Mouse (Mus musculus): ENCODE data around the gene Dnaic2.

Dnaic2 gene

GRCm38 (mm10) chr11:114745134-114745533, 17.9 kb downstream of the Dnaic2 start:
- peak; percentile 96 for DNase-seq (ENCODE audit: low spot score in 2 of 2)

DNA sequence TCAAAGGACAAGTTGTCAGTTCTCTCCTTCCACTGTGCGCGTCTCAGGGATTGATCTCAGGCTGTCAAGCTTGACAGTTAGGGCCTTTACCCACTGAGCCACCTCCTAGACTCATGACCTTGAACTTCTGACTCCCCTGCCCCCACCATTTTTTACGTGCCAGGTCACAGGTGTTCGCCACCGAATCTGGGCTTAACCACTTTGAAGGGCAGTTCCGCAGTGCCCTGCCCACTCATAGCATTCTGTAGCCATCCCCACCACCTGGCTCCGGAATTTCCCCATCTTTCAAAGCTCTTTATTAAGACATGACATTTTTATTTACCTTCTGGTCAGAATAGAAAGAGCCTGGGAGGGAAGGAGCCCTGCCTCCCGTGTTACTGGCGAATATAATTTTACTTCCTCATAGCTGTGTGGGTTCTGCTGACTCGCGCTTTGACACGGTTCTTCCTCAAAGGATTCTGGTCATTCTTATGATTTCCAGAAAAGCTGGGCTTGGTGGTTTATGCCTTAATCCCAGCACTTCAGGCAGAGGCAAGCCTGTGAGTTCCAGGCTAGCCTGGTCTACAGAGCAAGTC, 20.4 kb downstream of the Dnaic2 start:
- no peak for DNase-seq (ENCODE audit: low spot score in 2 of 2)

GRCm38 (mm10) chr11:114764820-114765818, 37.9 kb downstream of the Dnaic2 start, which contains the start of gene Kif19a:
Gene Kif19a, plus strand, starts transcription at chr11:114765388.
- DNase-seq (ENCODE audit: low spot score in 2 of 2), result no peak

DNA sequence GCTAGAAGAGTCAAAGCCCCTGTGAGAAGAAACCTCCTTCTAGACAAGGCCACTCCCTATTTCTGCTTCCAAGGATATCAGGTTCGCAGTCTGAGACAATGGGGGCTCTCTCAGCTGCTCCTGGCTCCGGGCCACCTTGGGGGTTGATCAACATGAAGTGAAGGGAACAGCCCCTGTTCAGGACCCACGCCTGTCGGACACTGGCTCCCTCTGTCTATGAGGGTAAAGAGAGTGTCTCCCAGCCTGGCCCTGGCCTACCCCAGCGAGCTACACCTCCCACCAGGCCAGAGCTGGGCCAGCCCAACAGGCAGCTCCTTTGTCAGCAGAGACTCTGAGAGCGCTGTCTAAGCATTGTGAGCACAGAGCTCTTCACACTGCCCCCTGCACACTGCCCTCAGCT, 42.7 kb downstream of the Dnaic2 start:
- no peak for DNase-seq (ENCODE audit: low spot score in 2 of 2)

- no peak for DNase-seq (ENCODE audit: low spot score in 2 of 2)
Measured at GRCm38 (mm10) chr11:114771896-114772295, 44.7 kb downstream of the Dnaic2 start.

- DNase-seq (ENCODE audit: low spot score in 2 of 2), result no peak
Measured at GRCm38 (mm10) chr11:114780076-114780475, 52.9 kb downstream of the Dnaic2 start.

DNA sequence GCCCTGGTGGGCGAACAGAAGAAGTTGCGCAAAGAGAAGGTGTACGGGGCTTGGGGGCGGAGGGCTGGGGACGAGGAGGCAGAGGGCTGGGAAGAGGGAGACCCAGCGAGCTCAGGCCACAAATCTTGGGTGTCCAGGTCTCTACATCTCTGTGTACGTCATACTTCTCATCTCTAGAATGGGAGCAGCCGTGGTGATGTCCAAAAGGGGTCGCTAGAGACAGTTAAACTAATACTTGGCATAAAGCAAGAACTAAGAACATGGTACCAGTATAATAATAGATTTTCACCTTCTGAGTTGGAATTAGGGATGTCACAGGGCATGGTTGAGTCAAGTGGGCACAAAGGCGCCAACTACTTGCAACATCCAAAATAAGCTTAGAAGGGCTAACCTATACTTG, 58.7 kb downstream of the Dnaic2 start:
- no peak for DNase-seq (ENCODE audit: low spot score in 2 of 2)

DNA sequence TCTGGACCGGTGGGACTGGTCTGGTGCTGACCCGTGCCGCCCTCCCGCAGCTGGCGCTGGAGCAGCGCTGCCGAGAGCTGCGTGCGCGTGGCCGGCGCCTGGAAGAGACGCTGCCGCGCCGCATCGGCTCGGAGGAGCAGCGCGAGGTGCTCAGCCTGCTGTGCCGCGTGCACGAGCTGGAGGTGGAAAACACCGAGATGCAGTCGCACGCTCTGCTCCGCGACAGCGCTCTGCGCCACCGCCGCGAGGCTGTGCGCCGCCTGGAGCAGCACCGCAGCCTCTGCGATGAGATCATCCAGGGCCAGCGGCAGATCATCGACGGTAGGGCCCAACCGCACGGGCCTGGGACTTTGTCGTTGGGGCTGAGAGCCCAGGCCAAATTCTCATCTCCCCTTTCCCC, 59.1 kb downstream of the Dnaic2 start:
- peak in 1 of 2 experiments; percentile 47 for DNase-seq (ENCODE audit: low spot score in 2 of 2)

DNA sequence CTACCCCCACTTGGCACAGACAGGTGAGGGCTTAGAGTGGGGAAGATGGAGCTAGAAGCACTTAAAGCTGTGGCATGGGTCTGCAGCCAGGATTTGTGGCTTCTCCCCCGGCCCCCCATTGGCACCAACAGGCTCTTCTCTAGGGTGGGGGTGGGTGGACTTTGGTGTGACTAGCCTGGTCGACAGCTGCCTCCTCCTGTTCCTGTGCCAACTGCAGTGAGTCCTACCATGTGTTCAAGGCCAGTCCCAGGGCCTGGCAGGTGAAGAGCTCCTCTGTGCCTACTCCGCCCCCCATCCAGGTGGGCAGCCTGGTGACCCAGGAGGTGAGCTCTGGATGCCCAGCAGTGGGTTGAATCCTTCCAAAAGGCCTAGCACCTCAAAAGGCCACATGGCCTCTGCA, 60.4 kb downstream of the Dnaic2 start:
- DNase-seq (ENCODE audit: low spot score in 2 of 2), result no peak

GRCm38 (mm10) chr11:114789061-114789714, 62.0 kb downstream of the Dnaic2 start:
- peak; percentile 68 to 74 for DNase-seq (ENCODE audit: low spot score in 2 of 2)

DNA sequence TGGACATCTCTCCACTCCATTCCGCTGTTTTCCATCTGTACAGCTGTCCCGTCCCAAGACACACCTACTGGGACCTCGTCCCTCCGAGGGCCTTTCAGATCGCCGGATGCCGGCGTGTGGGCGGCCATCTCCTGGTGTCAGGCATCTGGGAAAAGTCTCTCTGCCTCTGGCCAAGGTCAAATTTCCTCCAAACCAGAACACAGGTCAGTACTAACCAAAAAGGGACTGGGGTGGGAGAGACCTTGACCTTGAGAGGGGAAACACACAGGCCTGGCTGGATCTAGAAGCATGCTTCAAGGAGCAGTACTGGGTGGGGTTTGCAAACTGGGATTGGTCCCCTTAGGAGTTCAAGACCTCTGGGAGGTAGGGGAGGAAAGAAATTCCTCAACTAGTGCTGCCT, 62.5 kb downstream of the Dnaic2 start:
- DNase-seq (ENCODE audit: low spot score in 2 of 2), result no peak

DNA sequence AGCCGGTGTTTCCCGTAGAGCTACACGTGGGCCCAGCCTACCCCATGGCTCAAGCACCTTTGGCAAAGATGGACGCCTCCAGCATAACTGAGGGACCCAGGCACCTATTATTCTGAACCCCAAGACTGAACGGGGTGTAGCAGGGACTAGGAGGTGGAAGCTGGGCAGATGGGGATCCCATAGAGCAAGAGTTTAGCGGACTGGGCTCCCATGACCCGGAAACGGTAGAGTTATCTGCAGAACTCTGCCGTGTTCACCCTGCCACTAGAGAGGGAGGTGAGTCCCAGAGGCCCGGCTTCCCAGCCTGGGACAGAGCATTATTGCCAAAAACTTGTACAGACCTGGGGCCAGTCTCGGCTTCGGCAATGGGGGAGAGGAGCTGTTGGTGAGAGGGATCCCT, 63.0 kb downstream of the Dnaic2 start:
- DNase-seq (ENCODE audit: low spot score in 2 of 2), result no peak

DNA sequence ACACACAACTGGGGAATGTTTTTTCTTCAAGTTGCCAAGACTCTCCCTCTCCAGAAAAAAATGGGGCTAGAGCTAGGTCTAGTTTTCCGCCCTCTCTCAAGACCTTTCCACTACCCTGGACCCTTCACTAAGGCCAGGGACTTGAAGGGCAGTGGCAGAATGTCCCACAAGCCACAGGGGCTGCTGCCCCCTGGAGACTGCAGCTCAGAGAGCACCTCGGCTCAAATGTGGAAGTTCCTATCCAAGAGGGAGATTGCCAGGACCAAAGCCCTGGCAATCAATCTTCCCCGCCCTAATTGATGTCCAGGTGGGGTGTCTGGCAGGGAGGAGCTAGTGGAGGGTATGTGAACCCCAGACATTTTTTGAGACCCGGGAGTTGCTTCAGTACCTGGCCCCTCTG, 63.6 kb downstream of the Dnaic2 start:
- DNase-seq (ENCODE audit: low spot score in 2 of 2), result no peak

- no peak for DNase-seq (ENCODE audit: low spot score in 2 of 2)
Measured at GRCm38 (mm10) chr11:114791351-114791889, 64.2 kb downstream of the Dnaic2 start.

DNA sequence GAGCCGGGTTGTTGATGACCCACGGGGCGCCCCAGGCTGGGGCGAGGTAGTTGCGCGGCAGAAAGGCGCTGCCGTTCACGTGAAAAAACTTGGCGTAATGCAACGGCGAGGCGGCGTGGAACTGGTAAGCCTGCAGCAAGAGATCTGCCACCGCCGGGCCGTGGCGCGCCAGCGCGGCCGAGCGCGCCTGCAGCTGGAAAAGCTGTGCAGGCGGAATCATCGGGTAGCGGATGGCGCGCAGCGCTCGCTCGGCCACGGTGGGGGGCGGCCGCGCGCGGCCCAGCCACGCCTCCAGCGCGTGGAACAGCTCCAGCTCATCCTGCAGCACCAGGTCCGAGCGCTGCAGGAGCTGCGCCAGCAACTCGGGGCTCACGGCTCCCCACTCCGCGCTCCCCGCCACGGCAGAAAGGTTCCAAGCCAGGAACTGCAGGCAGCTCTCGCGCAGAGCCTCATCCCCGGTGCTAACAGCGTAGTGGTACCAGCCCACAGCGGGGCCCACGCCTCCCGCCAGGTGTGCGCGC, 64.7 kb downstream of the Dnaic2 start:
- peak in 1 of 2 experiments; percentile 38 for DNase-seq (ENCODE audit: low spot score in 2 of 2)

DNA sequence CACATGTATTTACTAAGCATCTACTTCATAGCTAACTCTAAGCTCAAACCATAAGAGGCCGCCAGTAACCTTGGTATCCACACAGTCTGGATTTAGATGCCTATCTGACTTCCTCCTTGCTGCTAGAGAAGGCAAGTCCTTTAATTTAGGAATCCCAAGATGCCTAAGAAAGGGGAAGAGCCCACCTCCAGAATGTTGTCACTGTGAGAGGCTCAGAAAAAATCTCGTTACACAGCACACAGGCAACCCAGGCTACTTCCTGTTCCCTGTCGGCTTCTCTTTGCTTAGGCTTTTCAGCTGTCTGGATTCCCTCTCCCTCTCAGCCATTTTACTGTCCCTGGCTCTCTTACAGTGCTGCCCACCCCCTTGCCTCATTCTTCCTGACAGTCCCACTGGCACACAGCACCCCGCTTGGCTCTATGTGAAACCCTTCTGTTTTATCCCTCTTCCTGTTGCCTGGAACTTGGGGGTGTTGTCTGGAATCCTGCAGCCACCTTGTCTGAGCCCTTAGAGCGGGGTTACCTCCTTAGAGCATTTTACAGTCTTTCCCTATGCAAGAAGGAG, 65.8 kb downstream of the Dnaic2 start:
- DNase-seq (ENCODE audit: low spot score in 2 of 2), result no peak

- DNase-seq (ENCODE audit: low spot score in 2 of 2), result no peak
Measured at GRCm38 (mm10) chr11:114793868-114794545, 66.8 kb downstream of the Dnaic2 start.

- no peak for DNase-seq (ENCODE audit: low spot score in 2 of 2)
Measured at GRCm38 (mm10) chr11:114794691-114795090, 67.5 kb downstream of the Dnaic2 start.

GRCm38 (mm10) chr11:114795231-114795746, 68.1 kb downstream of the Dnaic2 start:
- DNase-seq (ENCODE audit: low spot score in 2 of 2), result peak; percentile 82 to 86

GRCm38 (mm10) chr11:114795848-114796322, 68.7 kb downstream of the Dnaic2 start, which contains the start of gene Btbd17:
Gene Btbd17, minus strand, starts transcription at chr11:114795945.
- peak in 1 of 2 experiments; percentile 44 for DNase-seq (ENCODE audit: low spot score in 2 of 2)
